10 mouse cellular contexts compared by ENCODE assay signal in genomic region chr10:60125529-60126327, GRCm38 (mm10). TPM values are rescaled to one million over a fixed set of nuclear protein-coding genes. Genes with fewer than 3 reads are reported as not detected.
DNase-seq lines count a peak whose midpoint lies in the region; ATAC-seq and TF ChIP-seq lines count a peak whose summit lies in the region.
"Had no signal": no experiment of that assay in that cellular context is flagged by ENCODE, and none has a peak within 500 bp of the region (broad histone marks: within the 10 kb centered on the region; RNA-seq: fewer than 3 reads in every experiment).

No protein-coding gene starts in this region.

- TF ChIP-seq EP300 in lung, postnatal 0 days (IDR thresholded peaks at IDR 0.05) = no peak

- no peak for TF ChIP-seq POLR2A in limb, embryonic 14.5 days (IDR thresholded peaks at IDR 0.05; ENCODE audit: borderline replicate concordance, extremely low read depth, insufficient read depth, insufficient read length)

- H3K4me1 ChIP-seq in lung, postnatal 0 days (ENCODE audit: insufficient read depth, low read depth, low read length) = no peaks in the 10 kb centered on the region
- H3K4me1 ChIP-seq in embryonic facial prominence, embryonic 15.5 days = no peaks in the 10 kb centered on the region
- no peaks in the 10 kb centered on the region for H3K4me1 ChIP-seq in limb, embryonic 14.5 days (ENCODE audit: control insufficient read depth, insufficient read depth, low read length)

- no peaks in the 10 kb centered on the region for H3K27me3 ChIP-seq in lung, postnatal 0 days (replicated peaks; ENCODE audit: insufficient read depth, low read length)
- no peaks in the 10 kb centered on the region for H3K27me3 ChIP-seq in embryonic facial prominence, embryonic 15.5 days
- no peaks in the 10 kb centered on the region for H3K27me3 ChIP-seq in limb, embryonic 14.5 days (ENCODE audit: control insufficient read depth, insufficient read depth, low read length)
- no peaks in the 10 kb centered on the region for H3K27me3 ChIP-seq in splenic B cell, adult 2 months (ENCODE audit: control insufficient read depth, insufficient read depth, low read length, poor library complexity, severe bottlenecking)

- no peak overlapping the region for H3K4me3 ChIP-seq in lung, postnatal 0 days (ENCODE audit: low read depth, low read length)
- H3K4me3 ChIP-seq in embryonic facial prominence, embryonic 15.5 days (replicated peaks) = peak overlapping the region; percentile 10; the same call in 1 of the 2 replicates
- H3K4me3 ChIP-seq in limb, embryonic 14.5 days (replicated peaks; ENCODE audit: low read length) = no peak overlapping the region

- H3K27ac ChIP-seq in lung, postnatal 0 days (ENCODE audit: low read length) = no peak overlapping the region
- no peak overlapping the region for H3K27ac ChIP-seq in embryonic facial prominence, embryonic 15.5 days (replicated peaks)
- H3K27ac ChIP-seq in limb, embryonic 14.5 days (replicated peaks; ENCODE audit: low read depth, low read length) = no peak overlapping the region

- ATAC-seq in lung, postnatal 0 days = peak; percentile 75
- ATAC-seq in embryonic facial prominence, embryonic 15.5 days (ENCODE audit: insufficient number of reproducible peaks, low FRiP score, low TSS enrichment, low read depth) = peak; percentile 36; the same call in 1 of the 2 replicates
- ATAC-seq in limb, embryonic 14.5 days (ENCODE audit: low FRiP score, low read depth) = no peak; the same call in 1 of the 2 replicates

- no peaks in the 10 kb centered on the region for H3K9me3 ChIP-seq in lung, postnatal 0 days (ENCODE audit: low read length)
- no peaks in the 10 kb centered on the region for H3K9me3 ChIP-seq in embryonic facial prominence, embryonic 15.5 days (replicated peaks)
- H3K9me3 ChIP-seq in limb, embryonic 14.5 days (ENCODE audit: control insufficient read depth, low read length) = no peaks in the 10 kb centered on the region

- intact Hi-C loops in left cerebral cortex, postnatal 14 days (cut with DNase I) = no loop called here

- peak; percentile 61 for DNase-seq in lung, postnatal 0 days (ENCODE audit: low spot score)
- DNase-seq in lung, postnatal 25 days (ENCODE audit: low spot score) = no peak
- DNase-seq in limb, embryonic 14.5 days (ENCODE audit: low spot score) = no peak
- DNase-seq in splenic B cell, adult 2 months (ENCODE audit: low read depth, low spot score) = peak; percentile 26
- DNase-seq in right cerebral cortex, adult 2 months (ENCODE audit: low spot score in 2 of 2) = no peak
- no peak for DNase-seq in adrenal gland, adult (ENCODE audit: inconsistent age in 2 of 2, low spot score in 1 of 2)
- DNase-seq in left cerebral cortex, postnatal 14 days (ENCODE audit: low spot score in 2 of 2) = no peak
- DNase-seq: adrenal gland, postnatal 36 days; gastrocnemius, postnatal 14 days had no signal

- no peak for TF ChIP-seq CTCF in lung, postnatal 0 days (IDR thresholded peaks at IDR 0.05)

- H3K9ac ChIP-seq in lung, postnatal 0 days (replicated peaks; ENCODE audit: low read depth) = no peak overlapping the region
- no peak overlapping the region for H3K9ac ChIP-seq in embryonic facial prominence, embryonic 15.5 days
- H3K9ac ChIP-seq in limb, embryonic 14.5 days (ENCODE audit: low read depth, low read length, severe bottlenecking) = no peak overlapping the region

- H3K36me3 ChIP-seq in lung, postnatal 0 days (ENCODE audit: insufficient read depth, low read length) = no peaks in the 10 kb centered on the region
- 0 out of 2 replicates have a peak, but pooled peaks cover 3% of the 10 kb centered on the region for H3K36me3 ChIP-seq in embryonic facial prominence, embryonic 15.5 days
- H3K36me3 ChIP-seq in limb, embryonic 14.5 days (ENCODE audit: control insufficient read depth, insufficient read depth, low read length) = no peaks in the 10 kb centered on the region; the same call in 1 of the 2 replicates
- H3K36me3 ChIP-seq in splenic B cell, adult 2 months (ENCODE audit: control insufficient read depth, insufficient read depth, low read length, poor library complexity, severe bottlenecking) = no peaks in the 10 kb centered on the region

- WGBS in lung, postnatal 0 days = 24% methylated on average over 20 of the region's 22 CpGs
- 21% methylated on average over 22 of the region's 22 CpGs for WGBS in embryonic facial prominence, embryonic 15.5 days
- whole genome bisulfite sequencing in limb, embryonic 14.5 days = 22% methylated on average over 21 of the region's 22 CpGs

- peak overlapping the region; percentile 22; the same call in 1 of the 2 replicates for H3K4me2 ChIP-seq in lung, postnatal 0 days (replicated peaks; ENCODE audit: low read depth, low read length)
- H3K4me2 ChIP-seq in embryonic facial prominence, embryonic 15.5 days (replicated peaks) = peak overlapping the region; percentile 21; the same call in 1 of the 2 replicates
- peak overlapping the region; percentile 28 for H3K4me2 ChIP-seq in limb, embryonic 14.5 days (replicated peaks; ENCODE audit: low read depth, low read length, severe bottlenecking)

RNA-seq across cellular contexts. Expression of gene Spock2, which starts 19.7 kb away (rescaled TPM):
- 42.8 and 45.6 TPM in 2 replicates for polyA plus RNA-seq in lung, postnatal 0 days (2015; fragmentation: Nextera tagmentation; extraction: Ambion mirVana)
- polyA plus RNA-seq in embryonic facial prominence, embryonic 15.5 days (2015; fragmentation: Nextera tagmentation; extraction: Ambion mirVana) = 11.9 and 12.2 TPM in 2 replicates
- 17.4 and 17.7 TPM in 2 replicates for polyA plus RNA-seq in limb, embryonic 14.5 days (2012; rRNA removed)
- 7.3 and 7.6 TPM in 2 replicates for polyA plus RNA-seq in limb, embryonic 14.5 days (2014; fragmentation: Nextera tagmentation; extraction: Ambion mirVana)
- 100 to 1,000 TPM; 564 to 596 TPM for total RNA-seq in left cerebral cortex, postnatal 14 days (2021)

Comparison
In these comparisons a context has a peak if more than half of its experiments do, and no peak if none do; other contexts are left out.
1. DNase-seq: peak in lung, postnatal 0 days (single experiment) and splenic B cell, adult 2 months (single experiment); none in lung, postnatal 25 days (single experiment), limb, embryonic 14.5 days (single experiment), right cerebral cortex, adult 2 months (0 of 2), adrenal gland, adult (0 of 2) and left cerebral cortex, postnatal 14 days (0 of 2).
2. Peak in every context shown above with its lines, with median percentiles within 50 percentile points of each other: H3K4me2 ChIP-seq.